12 mouse cellular contexts compared by ENCODE assay signal in genomic region chr11:57656602-57657275, GRCm38 (mm10). TPM values are rescaled to one million over a fixed set of nuclear protein-coding genes. Genes with fewer than 3 reads are reported as not detected.
DNase-seq lines count a peak whose midpoint lies in the region; ATAC-seq and TF ChIP-seq lines count a peak whose summit lies in the region.
"Had no signal": no experiment of that assay in that cellular context is flagged by ENCODE, and none has a peak within 500 bp of the region (broad histone marks: within the 10 kb centered on the region; RNA-seq: fewer than 3 reads in every experiment).

No protein-coding gene starts in this region.

- intact Hi-C loops in gastrocnemius, postnatal 14 days (cut with DNase I; ENCODE audit: low total_unique reads), result no loop called here

- H3K4me3 ChIP-seq in hindbrain, postnatal 0 days (ENCODE audit: low read length), result no peak overlapping the region
- H3K4me3 ChIP-seq in small intestine, adult 2 months (ENCODE audit: low read depth, low read length), result no peak overlapping the region
- H3K4me3 ChIP-seq: lung, embryonic 15.5 days; neural tube, embryonic 15.5 days had no signal

- H3K27ac ChIP-seq in hindbrain, postnatal 0 days, result 0 out of 2 replicates have a peak overlapping the region, but pooled peaks have one; percentile 1
- peak overlapping the region; percentile 77 for H3K27ac ChIP-seq in small intestine, adult 2 months (ENCODE audit: insufficient read depth, low read depth, low read length)
- H3K27ac ChIP-seq: lung, embryonic 15.5 days; neural tube, embryonic 15.5 days had no signal

- TF ChIP-seq CTCF in hindbrain, postnatal 0 days (IDR thresholded peaks at IDR 0.05; ENCODE audit: low read depth), result no peak
- TF ChIP-seq CTCF in small intestine, adult 2 months (IDR thresholded peaks at IDR 0.05; ENCODE audit: extremely low read depth, insufficient read length, insufficient replicate concordance, low read depth, low read length), result no peak

- H3K27me3 ChIP-seq in hindbrain, postnatal 0 days (ENCODE audit: insufficient read depth, low read length), result no peaks in the 10 kb centered on the region
- H3K27me3 ChIP-seq in small intestine, adult 2 months (ENCODE audit: control insufficient read depth, insufficient read depth, low read length), result no peaks in the 10 kb centered on the region
- H3K27me3 ChIP-seq: lung, embryonic 15.5 days; neural tube, embryonic 15.5 days had no signal

- no peaks in the 10 kb centered on the region for H3K9me3 ChIP-seq in hindbrain, postnatal 0 days (ENCODE audit: low read length)
- H3K9me3 ChIP-seq: lung, embryonic 15.5 days; neural tube, embryonic 15.5 days had no signal

- 51% methylated on average over 8 of the region's 8 CpGs for WGBS in hindbrain, postnatal 0 days
- WGBS in small intestine, adult 2 months, result 33% methylated on average over 8 of the region's 8 CpGs

- peak; percentile 23 for DNase-seq in gastrocnemius, postnatal 14 days
- no peak for DNase-seq in gastrocnemius, adult 8-10 months (ENCODE audit: low spot score in 2 of 2)
- DNase-seq in spleen, postnatal 10 days (ENCODE audit: low spot score in 2 of 2), result peak; percentile 29 to 40
- no peak for DNase-seq in spleen, adult 12 weeks (ENCODE audit: low spot score)
- peak; percentile 33 for DNase-seq in hindbrain, postnatal 0 days (ENCODE audit: low spot score)
- no peak for DNase-seq in cerebellum, adult 8-10 months
- no peak for DNase-seq in right cerebral cortex, postnatal 14 days
- DNase-seq: kidney, adult 8-10 months; midbrain, embryonic 14.5 days had no signal

- no peaks in the 10 kb centered on the region for H3K36me3 ChIP-seq in hindbrain, postnatal 0 days (ENCODE audit: insufficient read depth, low read length)
- no peaks in the 10 kb centered on the region for H3K36me3 ChIP-seq in small intestine, adult 2 months (ENCODE audit: control insufficient read depth, insufficient read depth, low read length)
- H3K36me3 ChIP-seq: lung, embryonic 15.5 days; neural tube, embryonic 15.5 days had no signal

- no peak overlapping the region for H3K9ac ChIP-seq in hindbrain, postnatal 0 days (replicated peaks; ENCODE audit: low read length)
- H3K9ac ChIP-seq: lung, embryonic 15.5 days; neural tube, embryonic 15.5 days had no signal

- H3K4me2 ChIP-seq in hindbrain, postnatal 0 days (ENCODE audit: low read depth, low read length), result no peak overlapping the region
- H3K4me2 ChIP-seq: lung, embryonic 15.5 days; neural tube, embryonic 15.5 days had no signal

- no peak for TF ChIP-seq POLR2A in small intestine, adult 2 months (IDR thresholded peaks at IDR 0.05; ENCODE audit: low read depth, low read length)

- ATAC-seq in hindbrain, postnatal 0 days, result no peak

- H3K4me1 ChIP-seq in hindbrain, postnatal 0 days (ENCODE audit: insufficient read depth, low read length), result peaks cover 6% of the 10 kb centered on the region; the same call in 1 of the 2 replicates
- H3K4me1 ChIP-seq in small intestine, adult 2 months (ENCODE audit: control insufficient read depth, insufficient read depth, insufficient read length, low read length), result peaks cover 56% of the 10 kb centered on the region

RNA-seq across cellular contexts. Expression of gene Galnt10, which starts 11.5 kb away (rescaled TPM):
- 10 to 100 TPM; 11.3 to 12.4 TPM for total RNA-seq in gastrocnemius, postnatal 14 days (2021)
- 1 to 10 TPM; 2.3 to 3.5 (median 3.2) TPM for total RNA-seq in gastrocnemius, adult 8-10 months (2022)
- 20.3 and 23.2 TPM in 2 replicates for total RNA-seq in hindbrain, postnatal 0 days (2014; rRNA removed)
- polyA plus RNA-seq in hindbrain, postnatal 0 days (2015; fragmentation: Nextera tagmentation; extraction: Ambion mirVana), result 10.5 and 10.9 TPM in 2 replicates
- 21.6 and 37.0 TPM in 2 replicates for polyA plus RNA-seq in small intestine, adult 2 months (2012; rRNA removed)

Comparison
In these comparisons a context has a peak if more than half of its experiments do, and no peak if none do; other contexts are left out.
1. DNase-seq: peak in gastrocnemius, postnatal 14 days (single experiment), spleen, postnatal 10 days (2 of 2) and hindbrain, postnatal 0 days (single experiment); none in gastrocnemius, adult 8-10 months (0 of 2), spleen, adult 12 weeks (single experiment), cerebellum, adult 8-10 months (single experiment) and right cerebral cortex, postnatal 14 days (single experiment).